Mouse (Mus musculus) olfactory bulb, adult 2 months (tissue): ENCODE data around the gene Syn3.

Experiments used
- CTCF ChIP-seq: fragments of 200-500 bp; IDR thresholded peaks from 2 replicates; pipeline ENCODE4 v1.5.1; 2012; ENCODE audit warnings: low read depth, mild to moderate bottlenecking, low read length, moderate library complexity; ENCODE audit not compliant: insufficient read depth
- POLR2A ChIP-seq: fragments of 200-500 bp; IDR thresholded peaks from 2 replicates; pipeline ENCODE4 v1.6.1; 2012; ENCODE audit warnings: mild to moderate bottlenecking, low read depth, low read length, moderate library complexity; ENCODE audit not compliant: insufficient read depth

- TF ChIP-seq CTCF (peak; percentile 31; the same call in 1 of the 2 replicates), POLR2A (no peak)
These were observed 46.2 kb downstream of the Syn3 start for GRCm38 (mm10) chr10:86452326-86452995.
